Mouse (Mus musculus) gastrocnemius, postnatal 10 days (tissue): ENCODE data around the gene Tnfrsf1a. TPM values are rescaled to one million over a fixed set of nuclear protein-coding genes. Genes with fewer than 3 reads are reported as not detected.
"Not testable (repeated sequence)": the region's sequence is repeated elsewhere in the genome, so short reads cannot be mapped to it uniquely, and the experiment has no call there.

Source experiments
- DNase-seq: peaks from one replicate; pipeline ENCODE4 v3.0.0; 2021; ENCODE audit warnings: mixed read lengths
- long read RNA-seq, 2 experiments: library from polyadenylated mRNA; stranded (forward); transcript quantifications; one replicate each; pipeline ENCODE4 v2.0.0; 2021
- total RNA-seq, 2 experiments: library from RNA; stranded (reverse); gene quantifications; 2 replicates each; pipeline ENCODE4 v1.2.3; 2021

Tnfrsf1a gene
- total RNA-seq: 10 to 100 TPM; 43.8 to 58.8 TPM
- long read RNA-seq, experiment 1, transcript Tnfrsf1a-201 (10 exons, 2,156 nt): major isoform, 33 of 41 reads
- long read RNA-seq, experiment 1, partial matches to known transcripts: 5 of 41 reads
- long read RNA-seq, experiment 1, other reads (novel, unspliced or antisense): 2 of 41 reads
- long read RNA-seq, experiment 2, transcript Tnfrsf1a-201 (10 exons, 2,156 nt): major isoform, 26 of 33 reads
- long read RNA-seq, experiment 2, partial matches to known transcripts: 5 of 33 reads
- long read RNA-seq, experiment 2, other reads (novel, unspliced or antisense): 2 of 33 reads

- no peak for DNase-seq
Observed at GRCm38 (mm10) chr6:125348721-125349574, at the start of gene Tnfrsf1a. Tnfrsf1a (plus strand) TSS chr6:125349362.

GRCm38 (mm10) chr6:125300982-125301381 lies 48.2 kb upstream of the Tnfrsf1a start:
- no peak for DNase-seq

GRCm38 (mm10) chr6:125302231-125302982 lies 46.8 kb upstream of the Tnfrsf1a start:
- DNase-seq: no peak

- DNase-seq: no peak
Observed at GRCm38 (mm10) chr6:125303242-125303641, 45.9 kb upstream of the Tnfrsf1a start.

GRCm38 (mm10) chr6:125304408-125304807 lies 44.8 kb upstream of the Tnfrsf1a start:
- DNase-seq: not testable (repeated sequence)

- DNase-seq: no peak
Observed at GRCm38 (mm10) chr6:125305465-125305864, 43.7 kb upstream of the Tnfrsf1a start.

- no peak for DNase-seq
Observed at GRCm38 (mm10) chr6:125307091-125307490, 42.1 kb upstream of the Tnfrsf1a start.

GRCm38 (mm10) chr6:125308921-125309320 lies 40.2 kb upstream of the Tnfrsf1a start:
- DNase-seq: no peak

GRCm38 (mm10) chr6:125309406-125309805 lies 39.8 kb upstream of the Tnfrsf1a start:
- DNase-seq: no peak

- DNase-seq: no peak
Observed at GRCm38 (mm10) chr6:125312171-125312570, 37.0 kb upstream of the Tnfrsf1a start.

GRCm38 (mm10) chr6:125312581-125313355 lies 36.4 kb upstream of the Tnfrsf1a start:
- DNase-seq: no peak

GRCm38 (mm10) chr6:125313546-125314230 lies 35.5 kb upstream of the Tnfrsf1a start, which contains the start of gene Ltbr:
Ltbr (minus strand) TSS chr6:125313885.
- DNase-seq: peak; percentile 88

- no peak for DNase-seq
Observed at GRCm38 (mm10) chr6:125314231-125314563, 35.0 kb upstream of the Tnfrsf1a start.

- no peak for DNase-seq
Observed at GRCm38 (mm10) chr6:125314746-125315145, 34.4 kb upstream of the Tnfrsf1a start.

GRCm38 (mm10) chr6:125317077-125317476 lies 32.1 kb upstream of the Tnfrsf1a start:
- DNase-seq: no peak

GRCm38 (mm10) chr6:125318981-125319918 lies 29.9 kb upstream of the Tnfrsf1a start:
- no peak for DNase-seq

- DNase-seq: no peak
Observed at GRCm38 (mm10) chr6:125319919-125320296, 29.3 kb upstream of the Tnfrsf1a start.

- no peak for DNase-seq
Observed at GRCm38 (mm10) chr6:125320323-125320722, 28.8 kb upstream of the Tnfrsf1a start, which contains the start of gene Scnn1a. Scnn1a (plus strand) TSS chr6:125320659.

- DNase-seq: no peak
Observed at GRCm38 (mm10) chr6:125321114-125321855, 27.9 kb upstream of the Tnfrsf1a start.
